Mouse (Mus musculus): Measurements from ENCODE around the gene Grhpr.
A peak's percentile ranks its signal among the peaks of the same experiment; 100 is the strongest.
"Not testable (repeated sequence)": the region's sequence is repeated elsewhere in the genome, so short reads cannot be mapped to it uniquely, and the experiment has no call there.

Gene Grhpr

DNA sequence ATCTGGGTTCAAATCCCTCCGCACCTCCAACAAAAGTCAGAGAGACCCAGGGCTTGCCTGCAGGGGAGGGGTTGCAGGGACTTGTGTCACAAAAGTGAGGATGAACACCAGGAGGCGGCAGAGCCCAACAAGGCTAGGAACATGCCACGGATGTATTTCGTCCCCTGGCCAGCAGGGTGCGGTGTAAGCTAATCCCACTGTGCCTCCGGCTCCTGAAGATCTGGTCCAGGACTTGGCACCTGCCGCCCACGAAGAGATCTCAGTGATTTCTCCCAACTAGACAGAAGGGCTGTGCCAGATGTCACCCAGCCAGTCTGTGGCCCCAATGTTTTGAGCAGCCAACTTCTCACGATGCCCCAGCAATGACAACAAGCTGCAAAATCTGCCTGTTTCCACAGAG is 7.7 kb upstream of the Grhpr start:
- ATAC-seq (ENCODE audit: insufficient number of reproducible peaks, low FRiP score, low TSS enrichment): peak; percentile 87

DNA sequence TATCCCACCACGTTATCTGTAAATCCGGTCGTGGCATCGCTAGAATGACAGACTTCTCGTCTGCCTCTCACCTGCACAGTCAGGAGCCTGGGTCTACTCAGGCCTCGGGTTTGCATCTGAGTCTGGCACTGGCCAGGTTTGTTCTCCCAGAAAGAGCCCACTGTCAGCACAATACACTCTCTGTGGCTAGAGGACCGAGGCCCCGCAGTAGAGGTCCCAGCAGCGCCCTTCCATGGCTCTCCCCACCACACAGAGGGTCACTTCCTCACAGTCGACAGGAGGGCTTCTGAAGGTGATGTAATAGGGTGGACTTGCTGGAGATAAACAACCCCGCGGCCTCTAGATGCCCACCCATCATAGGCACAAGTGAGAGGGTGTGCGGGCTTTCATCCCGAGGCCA is 7.3 kb upstream of the Grhpr start:
- no peak; the same call in none of the 2 replicates for ATAC-seq (ENCODE audit: insufficient number of reproducible peaks, low FRiP score, low TSS enrichment)

DNA sequence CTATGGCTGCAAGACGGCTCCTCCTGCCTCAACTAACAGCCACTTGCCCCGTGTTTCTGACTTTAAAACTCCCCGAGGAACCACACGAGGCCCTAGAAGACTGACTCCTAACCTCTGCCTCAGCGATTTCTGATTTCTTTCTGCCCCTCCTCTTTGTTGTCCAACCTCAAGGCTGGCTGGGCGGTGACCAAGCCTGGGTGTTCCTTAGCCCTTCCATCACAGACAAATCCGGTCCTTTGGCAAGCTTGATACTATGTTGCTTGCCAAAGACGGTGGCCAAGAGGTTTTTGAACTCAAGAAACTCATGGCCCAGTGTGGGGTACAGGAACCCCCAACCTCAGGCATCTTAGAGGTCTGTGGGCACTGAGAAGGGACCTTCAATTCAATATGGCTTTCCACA is 6.9 kb upstream of the Grhpr start:
- ATAC-seq (ENCODE audit: insufficient number of reproducible peaks, low FRiP score, low TSS enrichment): no peak

DNA sequence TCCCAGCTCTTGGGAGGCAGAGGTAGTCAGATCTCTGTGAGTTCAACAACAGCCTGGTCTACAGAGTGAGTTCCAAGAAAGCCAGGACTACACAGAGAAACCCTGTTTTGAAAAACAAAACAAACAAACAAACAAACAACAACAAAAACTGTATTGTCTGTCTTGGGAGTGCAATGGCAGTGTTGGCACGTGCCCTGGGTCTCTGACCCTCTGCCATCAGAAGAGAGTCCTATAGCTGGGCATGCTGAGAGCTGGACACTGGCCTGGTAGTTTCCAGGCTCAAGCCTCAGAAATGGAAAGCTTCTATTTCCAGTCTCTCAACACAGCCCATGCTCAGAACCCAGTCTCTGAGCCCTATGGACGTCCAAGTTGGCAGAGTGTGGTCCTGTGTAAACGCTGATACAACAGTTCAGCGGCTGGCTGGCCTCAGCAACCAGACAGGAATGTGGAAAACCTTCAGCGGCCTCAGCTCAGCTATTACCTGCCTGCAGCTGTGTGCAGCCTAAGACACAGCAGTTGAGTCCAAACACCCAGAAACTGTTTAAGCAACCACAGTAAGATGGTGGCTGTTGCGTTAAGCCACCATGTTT is 5.1 kb upstream of the Grhpr start:
- ATAC-seq (ENCODE audit: insufficient number of reproducible peaks, low FRiP score, low TSS enrichment): no peak

DNA sequence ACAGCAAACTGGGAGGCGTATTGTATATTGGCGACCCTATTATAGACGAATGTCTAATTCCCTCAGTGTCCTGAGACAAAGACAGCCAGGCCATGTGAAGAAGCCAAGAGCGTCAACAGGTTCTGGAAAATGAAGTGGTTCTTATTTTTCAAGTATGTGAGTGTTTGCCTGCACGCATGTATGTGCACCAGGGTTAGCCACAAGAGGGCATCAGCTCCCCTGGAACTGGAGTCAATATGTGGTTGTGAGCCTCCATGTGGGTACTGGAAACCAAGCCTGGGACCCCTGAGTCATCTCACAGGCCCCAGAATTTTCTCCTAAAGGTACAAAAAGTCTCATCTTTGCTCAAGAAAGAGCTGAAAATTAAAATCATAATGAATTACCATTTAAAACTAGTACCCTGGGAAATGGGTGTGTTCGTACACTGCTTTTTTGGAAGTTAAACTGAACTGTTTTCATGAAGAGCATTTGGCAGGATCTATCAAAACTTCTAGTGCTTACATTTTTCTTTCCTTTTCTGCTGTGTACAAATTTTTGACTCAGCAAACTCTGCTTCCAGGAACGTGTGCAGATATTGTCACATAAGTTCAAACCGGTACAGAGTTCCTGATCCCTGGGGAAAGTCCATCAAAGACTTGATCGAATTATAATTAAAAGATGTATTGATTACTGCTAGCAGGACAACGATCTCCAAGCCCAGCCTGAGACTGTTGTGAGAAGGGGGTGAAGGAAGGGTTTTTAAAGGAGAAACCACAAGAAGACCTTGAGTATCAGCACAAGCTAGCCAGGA is 4.1 kb upstream of the Grhpr start:
- ATAC-seq (ENCODE audit: insufficient number of reproducible peaks, low FRiP score, low TSS enrichment): no peak

DNA sequence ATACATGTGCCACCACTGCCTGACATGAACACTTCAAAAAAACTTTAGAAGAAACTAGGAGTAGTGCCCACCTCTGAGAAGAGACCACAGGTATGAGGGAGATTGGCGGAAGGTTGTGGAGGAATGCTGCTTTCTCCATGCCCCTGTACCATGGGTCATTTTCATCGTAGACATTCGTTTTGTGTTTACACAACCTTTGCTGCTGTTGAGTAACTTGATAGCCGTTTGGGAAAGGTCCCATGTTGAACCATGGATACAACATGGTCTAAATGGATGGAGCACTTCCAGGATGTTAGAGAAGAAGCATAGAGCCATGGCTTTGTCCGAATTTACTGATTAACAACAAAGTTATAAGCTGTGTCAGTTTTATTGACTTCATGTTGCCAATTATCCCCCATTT is 3.0 kb upstream of the Grhpr start:
- no peak for ATAC-seq (ENCODE audit: insufficient number of reproducible peaks, low FRiP score, low TSS enrichment)

DNA sequence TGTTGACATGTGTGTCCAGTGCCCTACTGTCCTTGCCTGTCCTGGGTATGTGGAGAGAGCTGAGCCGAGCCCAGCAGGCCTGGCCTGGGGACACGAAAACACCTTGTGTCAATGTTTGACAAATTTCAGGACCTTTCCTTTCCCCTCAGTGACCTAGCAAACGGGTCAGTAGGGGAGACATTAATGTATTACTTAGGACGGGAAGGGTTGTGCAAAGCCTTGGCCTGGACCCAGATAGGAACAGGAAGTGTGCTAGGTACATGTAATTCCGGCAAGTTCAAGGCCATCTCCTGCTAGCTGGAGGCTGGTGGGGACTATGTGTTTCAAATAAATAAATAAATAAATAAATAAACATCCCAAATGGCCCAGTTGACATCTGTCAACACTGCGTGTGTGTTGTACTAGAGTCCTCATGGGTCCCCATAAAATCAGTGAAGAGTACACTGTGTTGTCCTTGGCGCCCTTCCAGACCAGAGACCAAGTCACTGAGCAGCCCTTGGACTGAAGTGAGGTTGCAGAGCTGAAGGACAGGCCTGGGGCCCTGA is 1.3 kb upstream of the Grhpr start:
- no peak for ATAC-seq (ENCODE audit: insufficient number of reproducible peaks, low FRiP score, low TSS enrichment)

DNA sequence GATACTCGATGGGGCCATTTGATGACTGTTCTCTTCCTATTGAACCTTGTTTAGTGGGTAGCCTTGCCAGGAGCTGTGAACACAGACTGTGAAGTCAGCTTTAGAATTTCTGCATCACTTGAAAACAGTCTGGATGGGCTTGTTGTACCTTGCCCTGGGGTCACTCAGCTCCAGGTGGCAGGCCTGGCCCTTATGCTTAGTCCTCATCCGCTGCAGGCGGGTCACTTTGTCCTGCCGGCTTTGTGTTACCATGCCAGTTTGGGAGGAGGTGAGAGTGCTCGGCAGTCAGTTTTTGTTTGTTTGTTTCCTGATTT is 736 bp downstream of the Grhpr start:
- ATAC-seq (ENCODE audit: insufficient number of reproducible peaks, low FRiP score, low TSS enrichment): peak; percentile 2; the same call in 1 of the 2 replicates

DNA sequence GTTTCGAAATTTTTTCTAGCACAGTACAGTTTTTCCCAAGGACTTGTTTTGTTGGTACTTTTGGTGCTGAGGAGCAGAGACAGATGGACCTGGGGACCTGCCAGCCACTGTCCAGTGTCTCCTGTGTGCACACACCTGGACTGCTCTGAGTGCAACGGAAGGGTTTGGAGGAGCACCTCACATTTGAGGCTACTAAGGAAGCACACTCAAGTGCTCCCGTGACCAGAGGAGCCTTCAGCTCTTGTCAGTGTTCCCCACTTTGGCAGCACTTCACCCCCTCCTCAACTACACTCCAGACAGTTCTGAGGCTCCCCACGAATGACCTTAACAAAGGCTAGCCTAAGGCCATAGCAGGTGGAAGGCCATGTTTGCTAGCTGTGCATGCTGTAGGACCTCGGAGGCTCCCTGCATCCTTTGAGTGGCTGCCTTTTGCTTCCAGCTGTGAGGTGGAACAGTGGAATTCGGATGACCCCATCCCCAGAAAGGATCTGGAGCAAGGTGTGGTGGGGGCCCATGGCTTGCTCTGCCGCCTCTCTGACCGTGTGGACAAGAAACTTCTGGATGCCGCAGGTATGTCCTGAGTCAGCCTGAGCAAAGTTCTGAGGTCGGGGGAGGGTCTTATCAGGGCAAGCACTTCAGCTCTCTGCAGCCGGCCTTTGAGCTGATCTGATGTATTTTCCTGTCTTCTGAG is 1.4 kb downstream of the Grhpr start:
- ATAC-seq (ENCODE audit: insufficient number of reproducible peaks, low FRiP score, low TSS enrichment): no peak

DNA sequence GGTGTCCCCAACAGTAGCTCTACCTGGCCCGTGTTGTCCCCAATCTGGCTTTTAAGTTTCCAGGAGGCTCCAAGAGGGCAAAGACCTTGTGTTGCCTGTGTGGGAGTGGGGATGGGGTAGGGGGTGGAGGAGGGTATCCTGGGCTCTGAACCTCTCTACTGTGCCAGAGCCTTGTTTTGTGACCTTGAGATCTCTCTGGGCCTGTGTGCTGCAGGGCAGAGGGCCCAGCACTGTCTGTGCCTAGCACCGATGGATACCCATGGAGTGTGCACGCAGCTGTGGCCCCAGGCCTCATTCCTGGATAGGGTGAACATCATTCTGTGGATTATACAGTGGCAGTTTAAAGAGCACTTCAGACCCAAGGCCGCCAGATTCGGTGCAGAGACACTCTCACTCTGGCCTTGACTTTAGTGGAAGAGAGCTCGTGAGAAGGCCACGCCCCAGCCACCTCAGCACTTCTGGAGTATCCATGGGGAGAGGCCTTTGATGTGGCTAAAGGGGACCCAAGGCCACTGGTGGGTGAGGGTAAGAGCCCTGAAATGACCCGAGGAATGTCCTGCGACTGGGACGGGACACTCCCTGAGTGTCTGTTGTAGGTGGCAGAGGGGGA is 2.0 kb downstream of the Grhpr start:
- no peak for ATAC-seq (ENCODE audit: insufficient number of reproducible peaks, low FRiP score, low TSS enrichment)

DNA sequence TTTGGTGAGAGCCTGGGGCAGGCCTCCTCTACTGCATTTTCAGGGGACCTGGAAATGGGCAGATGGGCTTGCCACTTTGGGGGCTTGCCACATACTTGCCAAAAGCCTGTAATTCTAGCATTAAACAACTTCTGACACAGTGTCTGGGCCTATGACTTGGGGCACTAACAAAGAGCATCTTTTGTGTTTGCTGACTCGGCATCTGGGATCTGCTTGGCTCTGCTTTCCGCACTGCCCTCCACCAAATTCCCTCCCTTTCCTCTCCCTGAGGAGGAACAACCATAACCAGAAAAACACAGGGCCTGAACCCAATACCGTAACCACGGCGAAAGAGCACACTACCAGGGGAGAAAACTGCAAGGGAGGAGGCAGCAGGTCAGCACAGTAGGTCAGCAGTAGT is 9.4 kb downstream of the Grhpr start:
- no peak for ATAC-seq (ENCODE audit: insufficient number of reproducible peaks, low FRiP score, low TSS enrichment)

DNA sequence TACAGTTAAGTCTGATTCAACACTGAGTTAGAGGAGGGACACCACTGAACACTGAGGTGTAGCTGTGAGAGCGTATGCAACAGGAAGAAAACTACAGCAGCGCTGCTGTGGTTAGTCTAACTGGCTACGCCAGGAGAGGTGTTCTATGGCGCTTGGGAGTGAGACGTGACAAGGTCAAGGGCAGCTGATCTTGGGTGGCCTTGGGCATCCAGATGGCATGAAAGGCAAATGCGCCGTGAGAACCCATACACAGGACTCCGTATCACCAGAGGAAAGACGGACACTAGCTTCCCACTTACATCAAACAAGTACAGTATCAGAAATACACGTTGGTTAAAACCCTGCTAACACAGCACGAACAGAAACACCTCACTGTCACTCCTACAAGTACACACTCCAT is 11.1 kb downstream of the Grhpr start:
- ATAC-seq (ENCODE audit: insufficient number of reproducible peaks, low FRiP score, low TSS enrichment): not testable (repeated sequence)

DNA sequence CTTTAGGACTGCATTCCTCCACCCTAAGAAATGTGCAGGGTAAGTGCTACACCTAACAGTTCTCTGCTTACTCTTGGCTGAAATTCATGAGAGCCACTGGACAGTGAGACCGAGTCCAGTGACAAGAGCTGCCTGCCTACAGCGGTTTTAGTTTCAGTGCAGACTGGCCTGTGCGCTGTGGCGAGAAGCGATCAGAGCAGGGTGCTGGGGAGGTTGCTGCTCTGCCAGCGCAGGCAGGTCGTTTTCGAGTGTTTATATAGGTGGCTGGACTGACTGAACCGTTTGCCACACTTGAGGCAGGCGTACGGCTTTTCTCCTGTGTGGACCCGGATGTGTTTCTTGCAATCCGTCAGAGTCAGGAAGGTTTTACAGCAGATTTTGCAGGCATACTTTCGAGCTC is 12.0 kb downstream of the Grhpr start:
- ATAC-seq (ENCODE audit: insufficient number of reproducible peaks, low FRiP score, low TSS enrichment): not testable (repeated sequence)

DNA sequence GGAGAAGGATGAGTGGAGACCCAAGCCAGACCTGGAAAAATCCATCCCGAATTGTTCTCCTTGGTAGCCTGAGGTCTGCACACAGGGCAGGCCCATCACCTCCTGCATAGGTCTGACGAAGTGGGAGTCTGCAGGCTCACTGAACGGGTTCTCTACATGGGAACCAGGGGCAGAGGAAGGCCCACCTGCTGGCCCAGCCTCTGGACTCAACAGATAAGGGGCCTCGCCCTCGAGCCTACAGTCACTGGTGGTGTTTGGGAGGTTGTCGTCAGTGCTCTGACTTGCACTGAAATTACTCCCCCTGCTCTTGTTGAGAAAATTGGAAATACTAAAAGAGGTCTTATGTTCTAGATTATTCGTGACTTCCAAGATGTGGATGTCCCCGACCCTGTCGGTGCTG is 12.7 kb downstream of the Grhpr start:
- no peak for ATAC-seq (ENCODE audit: insufficient number of reproducible peaks, low FRiP score, low TSS enrichment)

DNA sequence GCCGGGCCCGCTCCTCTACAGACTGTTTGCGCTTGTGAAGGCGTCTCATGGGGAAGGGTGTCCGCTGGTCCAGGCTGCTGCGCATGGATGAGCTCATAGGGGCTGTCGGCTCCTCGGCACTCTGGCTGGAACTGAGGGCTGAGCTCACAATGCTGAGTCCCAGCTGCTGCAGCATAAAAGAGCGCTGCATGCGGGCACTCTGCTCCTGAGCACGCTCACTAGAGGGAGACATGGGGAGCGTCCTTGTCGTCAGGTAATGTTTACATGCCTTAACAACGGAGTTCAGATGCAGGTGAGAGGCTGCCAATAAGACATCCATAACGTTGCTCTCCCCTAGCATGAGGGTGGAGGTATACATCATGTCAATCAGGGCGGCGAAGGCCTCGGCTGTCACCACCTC is 13.6 kb downstream of the Grhpr start:
- ATAC-seq (ENCODE audit: insufficient number of reproducible peaks, low FRiP score, low TSS enrichment): no peak

DNA sequence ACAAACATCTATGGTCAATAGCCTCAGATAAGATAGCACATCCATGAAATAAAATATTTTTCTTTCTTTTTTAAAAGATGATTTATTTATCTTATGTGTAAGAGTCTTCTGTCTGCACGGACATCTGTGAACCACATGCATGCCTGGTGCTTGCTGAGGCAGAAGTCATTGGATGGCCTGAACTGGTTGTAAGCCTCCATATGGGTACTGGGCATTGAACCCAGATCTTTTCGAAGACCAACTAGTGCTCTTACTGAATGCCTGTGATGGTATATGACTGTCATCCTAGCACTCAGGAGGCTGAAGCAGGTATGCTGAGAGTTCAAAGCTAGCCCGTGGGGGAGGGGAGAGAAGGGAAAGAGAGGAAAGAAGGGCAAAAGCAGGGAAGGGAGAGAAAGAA is 16.9 kb downstream of the Grhpr start:
- no peak for ATAC-seq (ENCODE audit: insufficient number of reproducible peaks, low FRiP score, low TSS enrichment)

DNA sequence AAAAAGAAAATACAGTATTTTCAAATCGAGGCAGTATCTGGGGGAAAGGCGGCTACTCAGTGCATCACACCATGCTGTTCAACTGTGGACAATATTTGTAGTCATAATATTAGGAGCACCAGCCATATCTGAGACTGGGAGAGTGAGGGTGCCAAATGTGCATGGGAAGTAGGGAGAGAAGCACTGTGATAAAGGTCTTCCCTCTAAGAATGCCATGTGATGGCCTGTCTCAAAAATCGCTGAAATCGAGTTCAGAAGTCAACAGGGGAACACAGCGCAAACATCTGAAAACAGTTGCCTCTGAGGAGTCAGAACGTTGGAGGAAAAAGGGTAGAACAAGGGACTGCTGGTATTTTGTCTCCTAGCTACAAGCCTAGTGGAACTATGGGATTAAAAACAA is 18.8 kb downstream of the Grhpr start:
- ATAC-seq (ENCODE audit: insufficient number of reproducible peaks, low FRiP score, low TSS enrichment): no peak

DNA sequence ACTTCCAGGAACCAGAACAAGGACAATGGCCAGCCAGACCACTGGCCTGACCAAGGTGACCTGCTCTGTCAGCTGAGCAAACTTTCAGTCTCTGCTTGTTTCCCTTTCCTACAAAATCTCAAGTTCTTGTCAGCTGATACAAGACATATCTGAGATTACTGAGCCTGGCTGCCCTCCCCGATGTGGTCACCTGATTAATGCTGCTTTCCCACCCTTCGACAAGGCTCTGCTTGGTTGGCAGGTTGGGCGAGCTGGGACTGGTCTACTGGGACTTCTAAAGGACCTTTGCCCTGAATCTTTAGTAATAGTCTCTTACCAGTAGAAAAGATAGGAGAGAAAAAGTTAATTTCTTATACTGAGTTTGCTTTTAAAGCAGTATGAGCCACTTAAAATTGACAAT is 24.3 kb downstream of the Grhpr start:
- ATAC-seq (ENCODE audit: insufficient number of reproducible peaks, low FRiP score, low TSS enrichment): no peak

DNA sequence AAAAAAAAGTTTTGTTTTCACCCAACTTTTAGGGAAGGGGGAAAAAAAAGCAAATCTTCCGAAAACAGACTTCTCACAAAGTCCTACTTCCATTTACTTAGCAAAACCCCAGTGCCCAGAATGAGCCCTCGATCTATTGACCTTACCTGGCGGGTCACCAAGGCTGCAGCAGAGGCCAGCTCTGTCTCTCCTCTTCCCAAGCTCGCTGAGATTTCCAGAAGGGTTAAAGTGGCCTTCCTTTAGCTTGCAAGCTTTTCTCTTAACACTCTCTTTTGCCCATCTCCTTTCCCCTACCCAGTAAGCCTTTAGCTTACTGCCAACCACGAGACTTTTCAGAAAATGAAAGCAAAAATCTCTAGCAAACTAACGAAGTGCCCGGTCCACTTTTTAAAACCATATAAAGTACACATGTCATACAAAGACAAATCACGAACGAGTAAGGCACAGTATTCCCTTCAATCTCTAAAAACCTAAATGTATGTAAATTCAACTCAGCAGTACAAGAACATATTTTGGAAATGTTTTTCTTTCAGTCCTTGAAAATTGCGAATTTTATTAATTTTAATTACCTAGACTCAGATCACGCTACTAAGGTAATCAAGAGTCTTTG is 29.7 kb downstream of the Grhpr start:
- no peak for ATAC-seq (ENCODE audit: insufficient number of reproducible peaks, low FRiP score, low TSS enrichment)

DNA sequence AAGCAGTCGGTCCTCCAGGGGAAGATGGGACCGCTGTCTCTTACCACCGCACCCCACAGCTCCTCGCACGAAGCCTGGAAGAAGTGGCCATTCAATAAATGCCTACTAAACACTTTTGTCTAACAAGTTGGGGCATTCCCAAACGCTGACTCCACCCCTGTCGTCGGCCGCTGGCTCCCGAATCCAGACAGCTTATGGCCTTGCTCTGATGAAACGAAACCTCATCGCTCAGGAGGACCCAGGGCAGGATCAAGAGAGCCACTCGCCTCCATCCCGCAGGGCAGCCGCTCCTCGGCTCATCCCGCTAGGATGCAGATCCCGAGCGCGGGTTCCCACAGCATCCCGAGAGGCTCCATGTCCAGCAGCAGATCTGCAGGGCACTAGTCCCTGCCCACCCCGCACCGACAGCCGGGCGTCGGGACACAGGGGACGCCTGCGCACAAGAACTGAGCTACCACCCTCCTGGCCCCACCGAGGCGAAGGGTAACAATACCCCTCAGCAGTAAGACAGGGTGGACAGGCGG is 30.4 kb downstream of the Grhpr start:
- peak; percentile 67 for ATAC-seq (ENCODE audit: insufficient number of reproducible peaks, low FRiP score, low TSS enrichment)

Data from cerebellum, adult (tissue).